23 mouse cellular contexts compared by ENCODE assay signal in the genomic region with DNA sequence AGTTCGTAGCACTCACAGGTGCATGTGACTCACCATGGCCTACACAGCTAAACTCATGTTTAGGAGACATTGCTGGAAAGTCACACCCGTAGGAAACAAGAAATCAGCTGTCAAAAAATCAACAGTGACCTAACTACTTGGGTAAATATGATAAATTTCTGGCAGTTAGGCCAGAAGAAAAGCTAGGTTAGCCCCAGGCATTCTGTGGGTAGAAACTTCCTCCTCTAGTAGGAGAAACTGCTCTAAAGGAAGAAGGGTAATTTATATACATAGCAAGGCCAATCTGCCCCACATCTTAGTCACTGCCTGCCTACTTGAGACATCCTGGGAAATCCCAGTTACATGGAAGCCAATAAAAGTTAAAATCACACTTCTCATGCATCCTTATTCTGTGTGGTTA.
DNase-seq lines count a peak whose midpoint lies in the region; ATAC-seq and TF ChIP-seq lines count a peak whose summit lies in the region.
"Had no signal": no experiment of that assay in that cellular context is flagged by ENCODE, and none has a peak within 500 bp of the region (broad histone marks: within the 10 kb centered on the region; RNA-seq: fewer than 3 reads in every experiment).

No protein-coding gene starts in this region.

- no peaks in the 10 kb centered on the region for H3K9me3 ChIP-seq in intestine, embryonic 15.5 days
- H3K9me3 ChIP-seq in intestine, embryonic 16.5 days (ENCODE audit: control insufficient read depth, low read length): no peaks in the 10 kb centered on the region
- H3K9me3 ChIP-seq in stomach, embryonic 16.5 days (replicated peaks; ENCODE audit: control insufficient read depth, low read length): no peaks in the 10 kb centered on the region
- no peaks in the 10 kb centered on the region for H3K9me3 ChIP-seq in hindbrain, embryonic 13.5 days
- H3K9me3 ChIP-seq in midbrain, embryonic 16.5 days (replicated peaks; ENCODE audit: control insufficient read depth, low read length, poor library complexity, severe bottlenecking): no peaks in the 10 kb centered on the region
- H3K9me3 ChIP-seq: forebrain, embryonic 10.5 days; heart, embryonic 15.5 days; limb, embryonic 10.5 days; liver, embryonic 15.5 days had no signal

- H3K4me3 ChIP-seq in intestine, embryonic 15.5 days (replicated peaks): no peak overlapping the region
- H3K4me3 ChIP-seq in intestine, embryonic 16.5 days (ENCODE audit: low read length): no peak overlapping the region
- peak overlapping the region; percentile 53 for H3K4me3 ChIP-seq in bone marrow macrophage, adult 2 months (ENCODE audit: insufficient read depth, low read length)
- no peak overlapping the region for H3K4me3 ChIP-seq in stomach, embryonic 16.5 days (replicated peaks; ENCODE audit: low read length)
- H3K4me3 ChIP-seq in hindbrain, embryonic 13.5 days: no peak overlapping the region
- H3K4me3 ChIP-seq in midbrain, embryonic 16.5 days (ENCODE audit: low read depth, low read length): no peak overlapping the region
- H3K4me3 ChIP-seq: forebrain, embryonic 10.5 days; heart, embryonic 15.5 days; limb, embryonic 10.5 days; liver, embryonic 15.5 days had no signal

- no peaks in the 10 kb centered on the region for H3K36me3 ChIP-seq in intestine, embryonic 15.5 days
- no peaks in the 10 kb centered on the region for H3K36me3 ChIP-seq in intestine, embryonic 16.5 days (ENCODE audit: control insufficient read depth, insufficient read depth, low read length)
- H3K36me3 ChIP-seq in stomach, embryonic 16.5 days (ENCODE audit: control insufficient read depth, insufficient read depth, low read length): no peaks in the 10 kb centered on the region
- no peaks in the 10 kb centered on the region for H3K36me3 ChIP-seq in hindbrain, embryonic 13.5 days
- no peaks in the 10 kb centered on the region for H3K36me3 ChIP-seq in midbrain, embryonic 16.5 days (ENCODE audit: control insufficient read depth, insufficient read depth, low read length)
- H3K36me3 ChIP-seq: forebrain, embryonic 10.5 days; heart, embryonic 15.5 days; limb, embryonic 10.5 days; liver, embryonic 15.5 days had no signal

- H3K4me1 ChIP-seq in intestine, embryonic 15.5 days (replicated peaks): no peaks in the 10 kb centered on the region
- H3K4me1 ChIP-seq in intestine, embryonic 16.5 days (ENCODE audit: control insufficient read depth, insufficient read depth, low read length): no peaks in the 10 kb centered on the region
- peaks cover 30% of the 10 kb centered on the region for H3K4me1 ChIP-seq in bone marrow macrophage, adult 2 months (ENCODE audit: control insufficient read depth, insufficient read depth, low read length)
- H3K4me1 ChIP-seq in stomach, embryonic 16.5 days (ENCODE audit: control insufficient read depth, insufficient read depth, low read length): no peaks in the 10 kb centered on the region
- H3K4me1 ChIP-seq in hindbrain, embryonic 13.5 days (replicated peaks): no peaks in the 10 kb centered on the region
- no peaks in the 10 kb centered on the region for H3K4me1 ChIP-seq in midbrain, embryonic 16.5 days (ENCODE audit: control insufficient read depth, insufficient read depth, low read length)
- H3K4me1 ChIP-seq: forebrain, embryonic 10.5 days; limb, embryonic 10.5 days; liver, embryonic 15.5 days had no signal

- peak; percentile 56 for ATAC-seq in intestine, embryonic 15.5 days
- ATAC-seq in intestine, embryonic 16.5 days: no peak
- ATAC-seq in stomach, embryonic 16.5 days (ENCODE audit: insufficient read depth, low FRiP score): peak; percentile 73; the same call in 1 of the 2 replicates
- no peak for ATAC-seq in hindbrain, embryonic 13.5 days (ENCODE audit: low FRiP score)
- no peak for ATAC-seq in midbrain, embryonic 16.5 days
- no peak for ATAC-seq in megakaryocyte-erythroid progenitor cell, adult 5-6 weeks (replicated peaks; ENCODE audit: low FRiP score, low TSS enrichment, poor library complexity, severe bottlenecking)
- ATAC-seq: activated CD4-positive, CD25-positive, alpha-beta regulatory T cell, adult 4 months; forebrain, postnatal 0 days; hindbrain, postnatal 0 days had no signal

- H3K27me3 ChIP-seq in intestine, embryonic 15.5 days (replicated peaks): no peaks in the 10 kb centered on the region
- H3K27me3 ChIP-seq in intestine, embryonic 16.5 days (replicated peaks; ENCODE audit: control insufficient read depth, insufficient read depth, low read length): no peaks in the 10 kb centered on the region
- H3K27me3 ChIP-seq in stomach, embryonic 16.5 days (ENCODE audit: control insufficient read depth, insufficient read depth, low read length): no peaks in the 10 kb centered on the region
- H3K27me3 ChIP-seq in hindbrain, embryonic 13.5 days: no peaks in the 10 kb centered on the region
- no peaks in the 10 kb centered on the region for H3K27me3 ChIP-seq in midbrain, embryonic 16.5 days (ENCODE audit: control insufficient read depth, insufficient read depth, low read depth, low read length)
- H3K27me3 ChIP-seq: heart, embryonic 15.5 days; liver, embryonic 15.5 days had no signal

- no peak overlapping the region for H3K27ac ChIP-seq in intestine, embryonic 15.5 days
- no peak overlapping the region for H3K27ac ChIP-seq in intestine, embryonic 16.5 days (ENCODE audit: low read length)
- H3K27ac ChIP-seq in bone marrow macrophage, adult 2 months (ENCODE audit: insufficient read depth, low read depth, low read length): peak overlapping the region; percentile 78
- peak overlapping the region; percentile 28 for H3K27ac ChIP-seq in stomach, embryonic 16.5 days (ENCODE audit: low read length)
- no peak overlapping the region for H3K27ac ChIP-seq in hindbrain, embryonic 13.5 days
- no peak overlapping the region for H3K27ac ChIP-seq in midbrain, embryonic 16.5 days (ENCODE audit: low read length)
- H3K27ac ChIP-seq: forebrain, embryonic 10.5 days; heart, embryonic 15.5 days; hindbrain, postnatal 0 days; kidney, postnatal 0 days; limb, embryonic 10.5 days; liver, embryonic 15.5 days had no signal

- no peak overlapping the region for H3K9ac ChIP-seq in intestine, embryonic 15.5 days
- H3K9ac ChIP-seq in intestine, embryonic 16.5 days (ENCODE audit: low read depth, low read length): no peak overlapping the region
- no peak overlapping the region for H3K9ac ChIP-seq in stomach, embryonic 16.5 days (ENCODE audit: low read length)
- no peak overlapping the region for H3K9ac ChIP-seq in hindbrain, embryonic 13.5 days
- H3K9ac ChIP-seq in midbrain, embryonic 16.5 days (ENCODE audit: low read depth, low read length): no peak overlapping the region
- H3K9ac ChIP-seq: forebrain, postnatal 0 days; heart, embryonic 15.5 days; liver, embryonic 15.5 days had no signal

- no peak for TF ChIP-seq POLR2A in bone marrow macrophage, adult 2 months (IDR thresholded peaks at IDR 0.05; ENCODE audit: borderline replicate concordance, low read depth, low read length)

- TF ChIP-seq CTCF in bone marrow macrophage, adult 2 months (IDR thresholded peaks at IDR 0.05; ENCODE audit: low read depth, low read length): no peak

- H3K4me2 ChIP-seq in intestine, embryonic 15.5 days (replicated peaks): no peak overlapping the region
- H3K4me2 ChIP-seq in intestine, embryonic 16.5 days (ENCODE audit: low read depth, low read length): no peak overlapping the region
- H3K4me2 ChIP-seq in stomach, embryonic 16.5 days (ENCODE audit: low read depth, low read length): no peak overlapping the region
- no peak overlapping the region for H3K4me2 ChIP-seq in hindbrain, embryonic 13.5 days
- H3K4me2 ChIP-seq in midbrain, embryonic 16.5 days (ENCODE audit: low read length): no peak overlapping the region
- H3K4me2 ChIP-seq: heart, embryonic 15.5 days; liver, embryonic 15.5 days had no signal

- peak; percentile 32 for DNase-seq in induced T-regulatory cell, adult 2 months (ENCODE audit: low read depth)
- DNase-seq: adrenal gland, postnatal 14 days; cerebellum, adult 11 months; cerebellum, postnatal 10 days; forebrain, postnatal 0 days; heart, postnatal 4 days; kidney, adult 2 months; liver; thymus, postnatal 25 days had no signal

- WGBS in intestine, embryonic 15.5 days: 70% methylated on average over 2 of the region's 2 CpGs
- WGBS in intestine, embryonic 16.5 days: 64% methylated on average over 2 of the region's 2 CpGs
- WGBS in stomach, embryonic 16.5 days: 51% methylated on average over 2 of the region's 2 CpGs
- WGBS in hindbrain, embryonic 13.5 days: 91% methylated on average over 2 of the region's 2 CpGs
- 91% methylated on average over 2 of the region's 2 CpGs for WGBS in midbrain, embryonic 16.5 days

Comparison
In these comparisons a context has a peak if more than half of its experiments do, and no peak if none do; other contexts are left out.
1. ATAC-seq: peak in intestine, embryonic 15.5 days (single experiment) and stomach, embryonic 16.5 days (single experiment); none in intestine, embryonic 16.5 days (single experiment), hindbrain, embryonic 13.5 days (single experiment), midbrain, embryonic 16.5 days (single experiment) and megakaryocyte-erythroid progenitor cell, adult 5-6 weeks (single experiment).
2. H3K27ac ChIP-seq: peak in bone marrow macrophage, adult 2 months (single experiment) and stomach, embryonic 16.5 days (single experiment); none in intestine, embryonic 15.5 days (single experiment), intestine, embryonic 16.5 days (single experiment), hindbrain, embryonic 13.5 days (single experiment) and midbrain, embryonic 16.5 days (single experiment).